Mouse (Mus musculus) thymus, postnatal 10 days (tissue): Measurements from ENCODE around the gene Clasp2.

Source experiments
- DNase-seq, 2 experiments: peaks; one replicate each; pipeline ENCODE4 v3.0.0; 2021; ENCODE audit warnings: low spot score in 2 of 2

The Clasp2 gene

GRCm38 (mm10) chr9:113931375-113932099 is 190.3 kb downstream of the Clasp2 start:
- peak; percentile 20 to 28 for DNase-seq

- DNase-seq, result peak in 1 of 2 experiments; percentile 8
Measured at GRCm38 (mm10) chr9:113932100-113932470, 190.8 kb downstream of the Clasp2 start.

- no peak for DNase-seq
Measured at GRCm38 (mm10) chr9:113932501-113932900, 191.2 kb downstream of the Clasp2 start.

- DNase-seq, result no peak
Measured at GRCm38 (mm10) chr9:113935638-113936037, 194.4 kb downstream of the Clasp2 start.

GRCm38 (mm10) chr9:113939063-113939850 is 198.0 kb downstream of the Clasp2 start:
- no peak for DNase-seq

- DNase-seq, result no peak
Measured at GRCm38 (mm10) chr9:113941103-113941805, 200.0 kb downstream of the Clasp2 start.

- DNase-seq, result no peak
Measured at GRCm38 (mm10) chr9:113943372-113943771, 202.1 kb downstream of the Clasp2 start.

GRCm38 (mm10) chr9:113947216-113947615 is 205.9 kb downstream of the Clasp2 start:
- no peak for DNase-seq

- no peak for DNase-seq
Measured at GRCm38 (mm10) chr9:113957777-113958176, 216.5 kb downstream of the Clasp2 start.

GRCm38 (mm10) chr9:113963718-113964117 is 222.4 kb downstream of the Clasp2 start:
- DNase-seq, result no peak

GRCm38 (mm10) chr9:113964415-113964814 is 223.1 kb downstream of the Clasp2 start:
- no peak for DNase-seq

GRCm38 (mm10) chr9:113966838-113967237 is 225.6 kb downstream of the Clasp2 start:
- no peak for DNase-seq

GRCm38 (mm10) chr9:113968967-113969366 is 227.7 kb downstream of the Clasp2 start:
- no peak for DNase-seq
